Mouse (Mus musculus) MEL (cell line): ENCODE results near the gene Mettl16. TPM values are rescaled to one million over a fixed set of nuclear protein-coding genes. Genes with fewer than 3 reads are reported as not detected.

Experiments
- DNase-seq: peaks from one replicate; pipeline ENCODE4 v3.0.0; 2011; ENCODE audit warnings: low read depth, low spot score
- H3K27ac ChIP-seq: 2 replicates; pipeline ENCODE4 v1.5.1; 2012; ENCODE audit warnings: low read depth, mild to moderate bottlenecking, control low read depth, low read length, moderate library complexity; ENCODE audit not compliant: control insufficient read depth
- H3K27me3 ChIP-seq, 2 experiments: fragments of 150-350 bp in 1 of 2; sonication (generic) in 1 of 2; 2 replicates each; pipeline ENCODE4 v1.6.1; 2012; ENCODE audit warnings: low read length in 2 of 2, mild to moderate bottlenecking in 2 of 2, improper control_type of control experiment in 1 of 2, moderate library complexity in 1 of 2; ENCODE audit not compliant: insufficient read depth in 2 of 2, control insufficient read depth in 1 of 2
- H3K36me3 ChIP-seq, 2 experiments: 2 replicates each; pipeline ENCODE4 v1.6.1; 2012 to 2014; ENCODE audit warnings: low read length in 2 of 2, improper control_type of control experiment in 1 of 2, inconsistent platforms in 1 of 2, mild to moderate bottlenecking in 1 of 2; ENCODE audit not compliant: insufficient read depth in 2 of 2, control insufficient read depth in 1 of 2
- H3K4me1 ChIP-seq, 2 experiments: fragments of 150-350 bp in 1 of 2; sonication (generic) in 1 of 2; 2 replicates each; pipeline ENCODE4 v1.6.1; 2012; ENCODE audit warnings: low read length in 2 of 2, improper control_type of control experiment in 1 of 2, mild to moderate bottlenecking in 1 of 2; ENCODE audit not compliant: insufficient read depth in 2 of 2, control insufficient read depth in 1 of 2
- H3K4me3 ChIP-seq, 2 experiments: fragments of 150-350 bp in 1 of 2; sonication (generic) in 1 of 2; 2 replicates each; pipeline ENCODE4 v1.5.1; 2012; ENCODE audit warnings: low read depth in 2 of 2, low read length in 2 of 2, mild to moderate bottlenecking in 2 of 2, moderate library complexity in 2 of 2, control low read depth in 1 of 2, improper control_type of control experiment in 1 of 2; ENCODE audit not compliant: control insufficient read depth in 1 of 2, insufficient read depth in 1 of 2
- H3K79me2 ChIP-seq: 2 replicates; pipeline ENCODE4 v1.6.1; 2012; ENCODE audit warnings: mild to moderate bottlenecking, low read length, moderate library complexity; ENCODE audit not compliant: control insufficient read depth, poor library complexity, insufficient read depth
- H3K9ac ChIP-seq: 2 replicates; pipeline ENCODE4 v1.6.1; 2012; ENCODE audit warnings: low read depth, mild to moderate bottlenecking, control low read depth, low read length, moderate library complexity; ENCODE audit not compliant: control insufficient read depth, poor library complexity, severe bottlenecking
- H3K9me3 ChIP-seq: fragments of 150-350 bp; sonication (generic); replicated peaks from 2 replicates; pipeline ENCODE4 v1.6.1; 2012; ENCODE audit warnings: mild to moderate bottlenecking, low read length, improper control_type of control experiment, moderate library complexity; ENCODE audit not compliant: insufficient read depth
- BHLHE40 ChIP-seq: IDR thresholded peaks from 2 replicates; pipeline ENCODE4 v1.6.1; 2012; ENCODE audit warnings: low read depth, mild to moderate bottlenecking, inconsistent platforms, low read length, improper control_type of control experiment, borderline replicate concordance
- CTCF ChIP-seq, 3 experiments: IDR thresholded peaks in 2 of 3; conservative IDR thresholded peaks in 1 of 3; 2 replicates each; pipeline ENCODE4 v1.5.1; 2011 to 2012; ENCODE audit warnings: low read length in 3 of 3, low read depth in 2 of 3, mild to moderate bottlenecking in 2 of 3, improper control_type of control experiment in 1 of 3, inconsistent platforms in 1 of 3, mixed read lengths in 1 of 3, moderate library complexity in 1 of 3; ENCODE audit not compliant: control insufficient read depth in 1 of 3, insufficient read depth in 1 of 3, poor library complexity in 1 of 3, severe bottlenecking in 1 of 3
- E2F4 ChIP-seq: IDR thresholded peaks from 2 replicates; pipeline ENCODE4 v1.6.1; 2011; ENCODE audit warnings: low read depth, low read length, improper control_type of control experiment, borderline replicate concordance
- ELF1 ChIP-seq: IDR thresholded peaks from 2 replicates; pipeline ENCODE4 v1.6.1; 2014; ENCODE audit warnings: low read depth, mild to moderate bottlenecking, inconsistent platforms, low read length, improper control_type of control experiment, moderate library complexity
- EP300 ChIP-seq, 2 experiments: IDR thresholded peaks; 2 replicates each; pipeline ENCODE4 v1.6.1; 2011; ENCODE audit warnings: improper control_type of control experiment in 2 of 2, low read length in 2 of 2, low read depth in 1 of 2, mild to moderate bottlenecking in 1 of 2
- ETS1 ChIP-seq: IDR thresholded peaks from 2 replicates; pipeline ENCODE4 v1.6.1; 2012; ENCODE audit warnings: low read depth, mild to moderate bottlenecking, inconsistent platforms, low read length, improper control_type of control experiment, moderate library complexity
- GABPA ChIP-seq: IDR thresholded peaks from 2 replicates; pipeline ENCODE4 v1.6.1; 2012; ENCODE audit warnings: low read depth, mild to moderate bottlenecking, inconsistent platforms, low read length, improper control_type of control experiment, moderate library complexity
- GATA1 ChIP-seq: IDR thresholded peaks from 2 replicates; pipeline ENCODE4 v1.6.1; 2011; ENCODE audit warnings: low read depth, low read length, improper control_type of control experiment
- JUND ChIP-seq: IDR thresholded peaks from 2 replicates; pipeline ENCODE4 v1.6.1; 2011; ENCODE audit warnings: low read depth, mild to moderate bottlenecking, improper control_type of control experiment, low read length
- KAT2A ChIP-seq: conservative IDR thresholded peaks from 2 replicates; pipeline ENCODE4 v1.6.1; 2012; ENCODE audit warnings: low read depth, low read length, improper control_type of control experiment, inconsistent platforms
- MEF2A ChIP-seq: IDR thresholded peaks from 2 replicates; pipeline ENCODE4 v1.6.1; 2014; ENCODE audit warnings: low read depth, mild to moderate bottlenecking, inconsistent platforms, low read length, improper control_type of control experiment; ENCODE audit not compliant: poor library complexity, insufficient replicate concordance, severe bottlenecking; ENCODE audit errors: extremely low read depth
- MYB ChIP-seq: IDR thresholded peaks from 2 replicates; pipeline ENCODE4 v1.6.1; 2011; ENCODE audit warnings: mild to moderate bottlenecking, low read depth, low read length, improper control_type of control experiment
- MYC ChIP-seq: IDR thresholded peaks from 2 replicates; pipeline ENCODE4 v1.6.1; 2011; ENCODE audit warnings: low read depth, mild to moderate bottlenecking, low read length, improper control_type of control experiment, moderate library complexity
- NELFE ChIP-seq: IDR thresholded peaks from 2 replicates; pipeline ENCODE4 v1.6.1; 2011; ENCODE audit warnings: low read depth, low read length, improper control_type of control experiment
- NRF1 ChIP-seq: IDR thresholded peaks from 2 replicates; pipeline ENCODE4 v1.6.1; 2014; ENCODE audit warnings: low read depth, mild to moderate bottlenecking, inconsistent platforms, low read length, improper control_type of control experiment, moderate library complexity; ENCODE audit not compliant: poor library complexity, insufficient read depth, severe bottlenecking
- POLR2AphosphoS5 ChIP-seq: IDR thresholded peaks from 2 replicates; pipeline ENCODE4 v1.6.1; 2012; ENCODE audit warnings: low read depth, borderline replicate concordance, mild to moderate bottlenecking, inconsistent platforms, low read length, moderate library complexity, mixed read lengths
- RAD21 ChIP-seq: IDR thresholded peaks from 2 replicates; pipeline ENCODE4 v1.6.1; 2011; ENCODE audit warnings: mild to moderate bottlenecking, low read depth, low read length, improper control_type of control experiment
- RCOR1 ChIP-seq: IDR thresholded peaks from 2 replicates; pipeline ENCODE4 v1.6.1; 2012; ENCODE audit warnings: low read depth, mild to moderate bottlenecking, inconsistent platforms, low read length, improper control_type of control experiment
- SMC3 ChIP-seq: IDR thresholded peaks from 2 replicates; pipeline ENCODE4 v1.6.1; 2011; ENCODE audit warnings: low read depth, low read length, improper control_type of control experiment
- TBP ChIP-seq: IDR thresholded peaks from 2 replicates; pipeline ENCODE4 v1.8.0; 2011; ENCODE audit warnings: low read depth, low read length, improper control_type of control experiment
- UBTF ChIP-seq: IDR thresholded peaks from 2 replicates; pipeline ENCODE4 v1.6.1; 2012; ENCODE audit warnings: low read depth, mild to moderate bottlenecking, inconsistent platforms, low read length, improper control_type of control experiment, moderate library complexity, borderline replicate concordance; ENCODE audit not compliant: insufficient read depth
- USF1 ChIP-seq: IDR thresholded peaks from 2 replicates; pipeline ENCODE4 v1.6.1; 2014; ENCODE audit warnings: low read depth, mild to moderate bottlenecking, inconsistent platforms, low read length, improper control_type of control experiment, moderate library complexity
- ZKSCAN1 ChIP-seq: IDR thresholded peaks from 2 replicates; pipeline ENCODE4 v1.6.1; 2012; ENCODE audit warnings: low read depth, mild to moderate bottlenecking, inconsistent platforms, low read length, improper control_type of control experiment, moderate library complexity
- ZMIZ1 ChIP-seq: IDR thresholded peaks from 2 replicates; pipeline ENCODE4 v1.6.1; 2012; ENCODE audit warnings: low read depth, mild to moderate bottlenecking, inconsistent platforms, low read length, improper control_type of control experiment, moderate library complexity
- ZNF384 ChIP-seq: IDR thresholded peaks from 2 replicates; pipeline ENCODE4 v1.6.1; 2012; ENCODE audit warnings: low read depth, mild to moderate bottlenecking, inconsistent platforms, low read length, improper control_type of control experiment
- polyA plus RNA-seq, 2 experiments: library from polyadenylated mRNA; stranded (reverse) in 1 of 2; unstranded in 1 of 2; fragments of >175 nt in 1 of 2; fragments of >200 nt in 1 of 2; gene quantifications; 2 replicates each; pipeline versions ENCODE4 v1.2.1 to v1.2.4; 2012; ENCODE audit warnings: low replicate concordance in 2 of 2, low read depth in 1 of 2; ENCODE audit not compliant: insufficient read length in 2 of 2, insufficient read depth in 1 of 2, missing spikeins in 1 of 2
- total RNA-seq: library from RNA; depleted of rRNA; stranded (reverse); fragments of 300-350 nt; gene quantifications from 2 replicates; pipeline ENCODE4 v1.2.3, GENCODE M21; 2012

Mettl16 gene
- total and polyA plus RNA-seq, 3 experiments: 76.3 to 116 TPM; not detected in 1

DNA sequence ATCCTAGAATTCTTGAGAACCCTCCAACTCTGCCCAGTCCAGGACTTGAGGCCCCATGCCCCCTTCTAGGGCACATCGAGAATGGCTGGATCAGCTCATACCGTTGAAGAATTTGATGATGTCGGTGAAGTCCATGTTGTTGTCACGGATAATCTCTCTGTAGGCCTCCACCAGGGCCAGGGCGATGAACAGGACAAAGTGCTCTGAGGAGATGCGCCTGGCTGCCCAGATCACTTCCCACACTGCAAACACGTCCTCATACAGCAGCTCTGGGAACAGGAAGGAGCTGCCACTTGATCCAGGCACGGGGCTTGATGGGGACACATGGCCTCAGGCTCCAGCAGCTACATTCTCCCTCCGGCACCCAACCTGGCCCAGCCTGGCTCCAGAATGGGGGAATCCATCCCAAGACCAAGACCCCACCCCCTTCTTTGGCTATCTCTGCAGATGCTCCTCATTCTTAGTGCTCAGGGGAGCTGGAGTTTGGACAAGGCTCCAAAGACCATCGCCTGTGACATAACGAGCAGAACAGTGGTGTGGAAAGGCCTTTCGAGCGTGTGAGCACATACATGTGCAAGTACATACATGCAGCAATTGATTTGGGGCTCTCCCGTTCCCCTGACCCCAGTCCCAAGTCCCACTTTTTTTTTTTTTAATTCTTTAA is 80.5 kb downstream of the Mettl16 start:
- H3K9ac ChIP-seq: no peak overlapping the region
- no peak for TF ChIP-seq CTCF (IDR thresholded peaks at IDR 0.05 in 2 of 3, conservative IDR thresholded peaks at IDR 0.05 in 1 of 3; ENCODE audit: control insufficient read depth in 1 of 3, insufficient read depth in 1 of 3, low read depth in 2 of 3, low read length in 3 of 3, poor library complexity in 1 of 3, severe bottlenecking in 1 of 3)
- no peak for TF ChIP-seq MEF2A
- DNase-seq: no peak
- H3K9me3 ChIP-seq: no peaks in the 10 kb centered on the region
- H3K27me3 ChIP-seq: no peaks in the 10 kb centered on the region
- no peaks in the 10 kb centered on the region for H3K79me2 ChIP-seq
- no peak overlapping the region for H3K27ac ChIP-seq
- no peaks in the 10 kb centered on the region for H3K36me3 ChIP-seq
- no peaks in the 10 kb centered on the region for H3K4me1 ChIP-seq
- H3K4me3 ChIP-seq: no peak overlapping the region

- Histone ChIP-seq H3K9ac (no peak overlapping the region), H3K27ac (no peak overlapping the region), H3K9me3 (no peaks in the 10 kb centered on the region), H3K79me2 (no peaks in the 10 kb centered on the region), H3K4me1 (no peaks in the 10 kb centered on the region), H3K27me3 (no peaks in the 10 kb centered on the region), H3K36me3 (no peaks in the 10 kb centered on the region), H3K4me3 (no peak overlapping the region)
- DNase-seq: no peak
- TF ChIP-seq RCOR1 (no peak), KAT2A (no peak), BHLHE40 (no peak), USF1 (no peak), CTCF (IDR thresholded peaks at IDR 0.05 in 2 of 3, conservative IDR thresholded peaks at IDR 0.05 in 1 of 3; ENCODE audit: control insufficient read depth in 1 of 3, insufficient read depth in 1 of 3, low read depth in 2 of 3, low read length in 3 of 3, poor library complexity in 1 of 3, severe bottlenecking in 1 of 3) (no peak), ZNF384 (no peak), TBP (no peak), ETS1 (no peak), GATA1 (no peak), UBTF (no peak), RAD21 (no peak)
These were observed 87.1 kb downstream of the Mettl16 start for GRCm38 (mm10) chr11:74857756-74858155.

DNA sequence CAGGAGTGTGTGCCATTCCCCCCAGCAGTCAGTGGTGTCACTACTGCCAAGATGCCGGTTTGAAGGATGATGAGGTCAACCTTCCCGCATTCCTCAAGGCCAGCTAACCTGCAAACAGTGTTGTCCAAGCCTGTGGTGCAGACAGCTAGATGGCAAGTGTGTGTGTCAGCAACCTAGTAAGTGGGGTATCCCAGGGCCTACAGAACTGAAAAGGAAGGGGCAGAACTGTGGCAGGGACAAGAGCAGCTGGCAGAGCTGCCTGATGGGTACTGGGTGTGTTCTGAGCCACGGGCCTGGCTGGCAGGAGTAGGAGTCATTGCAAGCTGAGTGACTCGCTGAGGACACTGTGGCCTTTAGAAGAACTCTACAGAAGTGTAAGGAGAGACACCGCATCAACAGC is 91.5 kb downstream of the Mettl16 start:
- Histone ChIP-seq H3K36me3 (no peaks in the 10 kb centered on the region; a peak in 1 of 4 replicates), H3K4me3 (no peak overlapping the region), H3K9ac (no peak overlapping the region), H3K79me2 (no peaks in the 10 kb centered on the region), H3K27me3 (no peaks in the 10 kb centered on the region), H3K27ac (no peak overlapping the region), H3K4me1 (no peaks in the 10 kb centered on the region), H3K9me3 (no peaks in the 10 kb centered on the region)
- no peak for DNase-seq
- TF ChIP-seq GABPA: no peak
- TF ChIP-seq NELFE: no peak
- no peak for TF ChIP-seq ZNF384
- TF ChIP-seq ZKSCAN1: no peak
- TF ChIP-seq JUND: no peak
- TF ChIP-seq ZMIZ1: no peak
- no peak for TF ChIP-seq POLR2AphosphoS5
- no peak for TF ChIP-seq SMC3
- no peak for TF ChIP-seq MEF2A
- TF ChIP-seq E2F4: no peak
- TF ChIP-seq MYB: no peak
- TF ChIP-seq NRF1: no peak
- TF ChIP-seq ELF1: no peak
- TF ChIP-seq MYC: no peak
- no peak for TF ChIP-seq EP300 (IDR thresholded peaks at IDR 0.05; ENCODE audit: low read depth in 1 of 2, low read length in 2 of 2)
